In genomic region chr16:22150421-22150820, GRCm38 (mm10) we compare ENCODE assay signal across 12 mouse cellular contexts. TPM values are rescaled to one million over a fixed set of nuclear protein-coding genes. Genes with fewer than 3 reads are reported as not detected.
DNase-seq lines count a peak whose midpoint lies in the region; ATAC-seq and TF ChIP-seq lines count a peak whose summit lies in the region.
"Had no signal": no experiment of that assay in that cellular context is flagged by ENCODE, and none has a peak within 500 bp of the region (broad histone marks: within the 10 kb centered on the region; RNA-seq: fewer than 3 reads in every experiment).

No protein-coding gene starts in this region.

- no peaks in the 10 kb centered on the region for H3K9me3 ChIP-seq in heart, embryonic 12.5 days (replicated peaks)
- no peaks in the 10 kb centered on the region for H3K9me3 ChIP-seq in midbrain, embryonic 11.5 days (ENCODE audit: control insufficient read depth, low read length)
- no peaks in the 10 kb centered on the region for H3K9me3 ChIP-seq in midbrain, postnatal 0 days (ENCODE audit: low read length)
- H3K9me3 ChIP-seq in kidney, embryonic 14.5 days (ENCODE audit: control insufficient read depth, low read length) = no peaks in the 10 kb centered on the region
- H3K9me3 ChIP-seq: embryonic facial prominence, embryonic 13.5 days; midbrain, embryonic 13.5 days had no signal

- H3K9ac ChIP-seq in heart, embryonic 12.5 days = 0 out of 2 replicates have a peak overlapping the region, but pooled peaks have one; percentile 4
- no peak overlapping the region for H3K9ac ChIP-seq in midbrain, embryonic 11.5 days (ENCODE audit: low read length)
- H3K9ac ChIP-seq in midbrain, postnatal 0 days (replicated peaks; ENCODE audit: low read length, poor library complexity, severe bottlenecking) = no peak overlapping the region
- H3K9ac ChIP-seq in kidney, embryonic 14.5 days (ENCODE audit: low read depth, low read length) = no peak overlapping the region
- H3K9ac ChIP-seq: embryonic facial prominence, embryonic 13.5 days; midbrain, embryonic 13.5 days had no signal

- peak overlapping the region; percentile 81 for H3K27ac ChIP-seq in heart, embryonic 12.5 days (ENCODE audit: poor library complexity, severe bottlenecking)
- no peak overlapping the region for H3K27ac ChIP-seq in midbrain, embryonic 11.5 days (ENCODE audit: low read depth, low read length)
- no peak overlapping the region for H3K27ac ChIP-seq in midbrain, postnatal 0 days (ENCODE audit: low read depth, low read length)
- H3K27ac ChIP-seq in kidney, embryonic 14.5 days (ENCODE audit: low read depth, low read length) = no peak overlapping the region
- H3K27ac ChIP-seq: embryonic facial prominence, embryonic 13.5 days; midbrain, embryonic 13.5 days had no signal

- 23% methylated on average over 2 of the region's 2 CpGs for WGBS in heart, embryonic 12.5 days
- 57% methylated on average over 2 of the region's 2 CpGs for WGBS in midbrain, embryonic 11.5 days
- WGBS in midbrain, postnatal 0 days = 40% methylated on average over 2 of the region's 2 CpGs
- 62% methylated on average over 2 of the region's 2 CpGs for WGBS in kidney, embryonic 14.5 days

- peaks cover 68% of the 10 kb centered on the region for H3K4me1 ChIP-seq in heart, embryonic 12.5 days (replicated peaks)
- peaks cover 18% of the 10 kb centered on the region for H3K4me1 ChIP-seq in midbrain, embryonic 11.5 days (ENCODE audit: control insufficient read depth, insufficient read depth, low read length)
- H3K4me1 ChIP-seq in midbrain, postnatal 0 days (ENCODE audit: insufficient read depth, low read length) = no peaks in the 10 kb centered on the region
- H3K4me1 ChIP-seq in kidney, embryonic 14.5 days (ENCODE audit: control insufficient read depth, insufficient read depth, low read length) = peaks cover 22% of the 10 kb centered on the region

- H3K4me3 ChIP-seq in heart, embryonic 12.5 days = 0 out of 2 replicates have a peak overlapping the region, but pooled peaks have one; percentile 11
- no peak overlapping the region for H3K4me3 ChIP-seq in midbrain, embryonic 11.5 days (ENCODE audit: low read depth, low read length)
- H3K4me3 ChIP-seq in midbrain, postnatal 0 days (ENCODE audit: low read depth, low read length) = no peak overlapping the region
- no peak overlapping the region for H3K4me3 ChIP-seq in kidney, embryonic 14.5 days (ENCODE audit: low read length)
- H3K4me3 ChIP-seq: embryonic facial prominence, embryonic 13.5 days; midbrain, embryonic 13.5 days had no signal

- no peaks in the 10 kb centered on the region for H3K36me3 ChIP-seq in heart, embryonic 12.5 days
- no peaks in the 10 kb centered on the region for H3K36me3 ChIP-seq in midbrain, embryonic 11.5 days (ENCODE audit: control insufficient read depth, insufficient read depth, low read length)
- no peaks in the 10 kb centered on the region for H3K36me3 ChIP-seq in midbrain, postnatal 0 days (ENCODE audit: insufficient read depth, low read length)
- 0 out of 2 replicates have a peak, but pooled peaks cover 2% of the 10 kb centered on the region for H3K36me3 ChIP-seq in kidney, embryonic 14.5 days (ENCODE audit: control insufficient read depth, insufficient read depth, low read length)
- H3K36me3 ChIP-seq: embryonic facial prominence, embryonic 13.5 days; midbrain, embryonic 13.5 days had no signal

- intact Hi-C loops in heart, postnatal 10 days (cut with DNase I) = no loop called here

- peak overlapping the region; percentile 42 for H3K4me2 ChIP-seq in heart, embryonic 12.5 days
- H3K4me2 ChIP-seq in midbrain, embryonic 11.5 days = no peak overlapping the region
- H3K4me2 ChIP-seq in midbrain, postnatal 0 days (ENCODE audit: low read depth, low read length, poor library complexity, severe bottlenecking) = no peak overlapping the region
- H3K4me2 ChIP-seq in kidney, embryonic 14.5 days (replicated peaks; ENCODE audit: low read depth, low read length) = no peak overlapping the region
- H3K4me2 ChIP-seq: embryonic facial prominence, embryonic 13.5 days; midbrain, embryonic 13.5 days had no signal

- no peak for ATAC-seq in heart, embryonic 12.5 days (ENCODE audit: insufficient number of reproducible peaks, low FRiP score)
- no peak for ATAC-seq in midbrain, embryonic 11.5 days (ENCODE audit: low FRiP score)
- no peak for ATAC-seq in midbrain, postnatal 0 days (ENCODE audit: low FRiP score)
- no peak for ATAC-seq in kidney, embryonic 14.5 days (ENCODE audit: low FRiP score, low TSS enrichment)
- ATAC-seq: hindbrain, embryonic 16.5 days; midbrain, embryonic 13.5 days had no signal

- H3K27me3 ChIP-seq in heart, embryonic 12.5 days (replicated peaks) = no peaks in the 10 kb centered on the region
- H3K27me3 ChIP-seq in midbrain, embryonic 11.5 days (ENCODE audit: control insufficient read depth, insufficient read depth, low read length) = no peaks in the 10 kb centered on the region
- no peaks in the 10 kb centered on the region for H3K27me3 ChIP-seq in midbrain, postnatal 0 days (ENCODE audit: insufficient read depth, low read length)
- H3K27me3 ChIP-seq in kidney, embryonic 14.5 days (ENCODE audit: control insufficient read depth, insufficient read depth, low read length) = no peaks in the 10 kb centered on the region
- H3K27me3 ChIP-seq: embryonic facial prominence, embryonic 13.5 days; midbrain, embryonic 13.5 days had no signal

- TF ChIP-seq CTCF in midbrain, postnatal 0 days (IDR thresholded peaks at IDR 0.05) = no peak

- DNase-seq in heart, postnatal 4 days = no peak
- peak; percentile 77 for DNase-seq in midbrain, embryonic 11.5 days (ENCODE audit: low spot score, missing footprints)
- no peak for DNase-seq in midbrain, postnatal 0 days (ENCODE audit: low spot score)
- DNase-seq in heart, postnatal 10 days = peak; percentile 17 to 30
- DNase-seq in urinary bladder, postnatal 4 days (ENCODE audit: low spot score in 2 of 2) = no peak
- DNase-seq: cerebellum, adult 18-20 months; right cerebral cortex, postnatal 4 days had no signal

RNA-seq across cellular contexts. Expression of gene Igf2bp2, which starts 12.7 kb away (rescaled TPM):
- 85.3 and 92.7 TPM in 2 replicates for polyA plus RNA-seq in heart, embryonic 12.5 days (2016; fragmentation: Nextera tagmentation; extraction: Ambion mirVana)
- 10 to 100 TPM; 23.9 to 24.8 TPM for total RNA-seq in heart, postnatal 4 days (2021)
- polyA plus RNA-seq in midbrain, embryonic 11.5 days (2014; fragmentation: Nextera tagmentation; extraction: Ambion mirVana) = 108 and 109 TPM in 2 replicates
- 7.7 and 8.7 TPM in 2 replicates for total RNA-seq in midbrain, postnatal 0 days (2014; rRNA removed)
- 4.4 and 5.5 TPM in 2 replicates for polyA plus RNA-seq in midbrain, postnatal 0 days (2015; fragmentation: Nextera tagmentation; extraction: Ambion mirVana)
- total RNA-seq in heart, postnatal 10 days (2021) = 10 to 100 TPM; 11.6 to 20.0 TPM
- 72.6 and 135 TPM in 2 replicates for polyA plus RNA-seq in kidney, embryonic 14.5 days (2014; fragmentation: Nextera tagmentation; extraction: Ambion mirVana)

Comparison
In these comparisons a context has a peak if more than half of its experiments do, and no peak if none do; other contexts are left out.
1. DNase-seq: peak in midbrain, embryonic 11.5 days (single experiment) and heart, postnatal 10 days (2 of 2); none in heart, postnatal 4 days (single experiment), midbrain, postnatal 0 days (single experiment) and urinary bladder, postnatal 4 days (0 of 2).
2. RNA of gene Igf2bp2, which starts 12.7 kb away (polyA plus RNA-seq): 72.6 to 135 TPM in kidney, embryonic 14.5 days, 108 to 109 TPM in midbrain, embryonic 11.5 days and 85.3 to 92.7 TPM in heart, embryonic 12.5 days; 4.4 to 5.5 TPM in midbrain, postnatal 0 days; every median in the first group is over 10 times any median in the second.